Mouse (Mus musculus) cerebellum, adult 2 months (tissue): ENCODE results near the gene Steap4.

Experiments
- CTCF ChIP-seq: fragments of 200-500 bp; IDR thresholded peaks from 2 replicates; pipeline ENCODE4 v1.5.1; 2011; ENCODE audit warnings: low read depth, mild to moderate bottlenecking, control low read depth, low read length, moderate library complexity, borderline replicate concordance; ENCODE audit not compliant: insufficient read depth
- POLR2A ChIP-seq: fragments of 200-500 bp; IDR thresholded peaks from 2 replicates; pipeline ENCODE4 v1.6.1; 2011; ENCODE audit warnings: low read length, control low read depth, borderline replicate concordance; ENCODE audit not compliant: insufficient read depth

DNA sequence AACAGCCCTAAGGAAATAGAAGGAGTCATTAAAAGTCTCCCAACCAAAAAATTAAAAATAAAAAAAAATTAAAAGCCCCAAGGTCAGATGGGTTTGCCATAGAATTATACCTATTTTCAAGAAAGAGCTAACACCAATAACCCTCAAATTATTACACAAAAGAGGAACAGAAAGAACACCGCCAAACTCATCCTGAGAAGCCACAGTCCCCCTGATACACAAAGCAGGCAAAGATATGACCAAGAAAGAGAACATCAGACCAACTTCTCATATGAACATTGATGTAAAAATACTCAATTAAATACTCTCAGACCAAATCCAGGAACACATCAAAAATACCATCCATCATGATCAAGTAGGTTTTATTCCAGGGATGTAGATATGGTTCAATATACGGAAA, 36.8 kb downstream of the Steap4 start:
- TF ChIP-seq CTCF: no peak
- no peak for TF ChIP-seq POLR2A
